Mouse (Mus musculus): ENCODE data around the gene Rrm2. TPM values are rescaled to one million over a fixed set of nuclear protein-coding genes. Genes with fewer than 3 reads are reported as not detected.

Rrm2 gene
- polyA plus RNA-seq, 1 experiment from 2014 or later: 221 TPM

- Histone ChIP-seq H3K36me3 (ENCODE audit: insufficient read depth) (peaks cover 54% of the 10 kb centered on the region), H3K27me3 (ENCODE audit: insufficient read depth, low read length) (no peaks in the 10 kb centered on the region), H3K4me1 (ENCODE audit: insufficient read depth) (no peaks in the 10 kb centered on the region), H3K27ac (ENCODE audit: low read depth) (no peak overlapping the region; the same call in 1 of the 2 replicates), H3K4me3 (ENCODE audit: low read depth, low read length) (peak overlapping the region; percentile 91), H3K4me2 (peak overlapping the region; percentile 86), H3K9me3 (ENCODE audit: low read depth, low read length) (no peaks in the 10 kb centered on the region), H3K9ac (no peak overlapping the region)
- 59% methylated on average over 5 of the region's 5 CpGs for WGBS
- peak; percentile 59 for TF ChIP-seq CTCF (IDR thresholded peaks at IDR 0.05; ENCODE audit: low read depth)
- no peak for ATAC-seq (ENCODE audit: insufficient read depth)
- peak; percentile 65 for DNase-seq
Measured at GRCm38 (mm10) chr12:24710672-24711071, 2.6 kb downstream of the Rrm2 start.

GRCm38 (mm10) chr12:24712396-24712795 lies 4.4 kb downstream of the Rrm2 start:
- no peak overlapping the region for H3K4me3 ChIP-seq (ENCODE audit: low read depth, low read length)
- no peaks in the 10 kb centered on the region for H3K9me3 ChIP-seq (ENCODE audit: low read depth, low read length)
- DNase-seq: no peak
- WGBS: 72% methylated on average over 8 of the region's 8 CpGs
- no peak overlapping the region for H3K4me2 ChIP-seq
- ATAC-seq (ENCODE audit: insufficient read depth): no peak
- peaks cover 54% of the 10 kb centered on the region for H3K36me3 ChIP-seq (ENCODE audit: insufficient read depth)
- H3K9ac ChIP-seq: no peak overlapping the region
- no peaks in the 10 kb centered on the region for H3K27me3 ChIP-seq (ENCODE audit: insufficient read depth, low read length)
- H3K4me1 ChIP-seq (ENCODE audit: insufficient read depth): no peaks in the 10 kb centered on the region
- TF ChIP-seq CTCF (IDR thresholded peaks at IDR 0.05; ENCODE audit: low read depth): no peak
- no peak overlapping the region for H3K27ac ChIP-seq (ENCODE audit: low read depth)

- H3K9me3 ChIP-seq (ENCODE audit: low read depth, low read length): no peaks in the 10 kb centered on the region
- H3K27ac ChIP-seq (ENCODE audit: low read depth): no peak overlapping the region
- no peak overlapping the region for H3K9ac ChIP-seq
- DNase-seq: no peak
- no peak for ATAC-seq (ENCODE audit: insufficient read depth)
- no peak overlapping the region for H3K4me3 ChIP-seq (ENCODE audit: low read depth, low read length)
- WGBS: 71% methylated on average over 5 of the region's 5 CpGs
- H3K27me3 ChIP-seq (ENCODE audit: insufficient read depth, low read length): no peaks in the 10 kb centered on the region
- H3K36me3 ChIP-seq (ENCODE audit: insufficient read depth): peaks cover 50% of the 10 kb centered on the region
- no peaks in the 10 kb centered on the region for H3K4me1 ChIP-seq (ENCODE audit: insufficient read depth)
- no peak for TF ChIP-seq CTCF (IDR thresholded peaks at IDR 0.05; ENCODE audit: low read depth)
- no peak overlapping the region for H3K4me2 ChIP-seq
Measured at GRCm38 (mm10) chr12:24714579-24715255, 6.7 kb downstream of the Rrm2 start.

GRCm38 (mm10) chr12:24715268-24715896 lies 7.3 kb downstream of the Rrm2 start:
- no peaks in the 10 kb centered on the region for H3K9me3 ChIP-seq (ENCODE audit: low read depth, low read length)
- no peak overlapping the region for H3K4me2 ChIP-seq
- no peak overlapping the region for H3K27ac ChIP-seq (ENCODE audit: low read depth)
- no peaks in the 10 kb centered on the region for H3K4me1 ChIP-seq (ENCODE audit: insufficient read depth)
- 0 out of 2 replicates have a peak, but pooled peaks have one; percentile 10 for ATAC-seq (ENCODE audit: insufficient read depth)
- H3K27me3 ChIP-seq (ENCODE audit: insufficient read depth, low read length): no peaks in the 10 kb centered on the region
- H3K9ac ChIP-seq: no peak overlapping the region
- 54% methylated on average over 2 of the region's 2 CpGs for WGBS
- no peak overlapping the region for H3K4me3 ChIP-seq (ENCODE audit: low read depth, low read length)
- no peak for TF ChIP-seq CTCF (IDR thresholded peaks at IDR 0.05; ENCODE audit: low read depth)
- H3K36me3 ChIP-seq (ENCODE audit: insufficient read depth): peaks cover 47% of the 10 kb centered on the region
- no peak for DNase-seq

GRCm38 (mm10) chr12:24716721-24717301 lies 8.8 kb downstream of the Rrm2 start:
- no peak overlapping the region for H3K4me2 ChIP-seq
- WGBS: 41% methylated on average over 4 of the region's 4 CpGs
- peak; percentile 90 for TF ChIP-seq CTCF (IDR thresholded peaks at IDR 0.05; ENCODE audit: low read depth)
- no peak overlapping the region for H3K4me3 ChIP-seq (ENCODE audit: low read depth, low read length)
- DNase-seq (peak; percentile 68), ATAC-seq (ENCODE audit: insufficient read depth) (peak; percentile 58; the same call in 1 of the 2 replicates)
- no peak overlapping the region for H3K9ac ChIP-seq
- H3K27me3 ChIP-seq (ENCODE audit: insufficient read depth, low read length): no peaks in the 10 kb centered on the region
- no peaks in the 10 kb centered on the region for H3K9me3 ChIP-seq (ENCODE audit: low read depth, low read length)
- H3K4me1 ChIP-seq (ENCODE audit: insufficient read depth): no peaks in the 10 kb centered on the region
- H3K27ac ChIP-seq (ENCODE audit: low read depth): no peak overlapping the region
- peaks cover 32% of the 10 kb centered on the region for H3K36me3 ChIP-seq (ENCODE audit: insufficient read depth)

GRCm38 (mm10) chr12:24723434-24723833 lies 15.4 kb downstream of the Rrm2 start:
- peak overlapping the region; percentile 69; the same call in 1 of the 2 replicates for H3K27ac ChIP-seq (ENCODE audit: low read depth)
- H3K9ac ChIP-seq: no peak overlapping the region
- H3K36me3 ChIP-seq (ENCODE audit: insufficient read depth): no peaks in the 10 kb centered on the region
- ATAC-seq (ENCODE audit: insufficient read depth) (no peak), DNase-seq (peak; percentile 26)
- H3K9me3 ChIP-seq (ENCODE audit: low read depth, low read length): peaks cover 5% of the 10 kb centered on the region; the same call in 1 of the 2 replicates
- no peak for TF ChIP-seq CTCF (IDR thresholded peaks at IDR 0.05; ENCODE audit: low read depth)
- 35% methylated on average over 2 of the region's 2 CpGs for WGBS
- H3K27me3 ChIP-seq (ENCODE audit: insufficient read depth, low read length): no peaks in the 10 kb centered on the region
- peaks cover 6% of the 10 kb centered on the region; the same call in 1 of the 2 replicates for H3K4me1 ChIP-seq (ENCODE audit: insufficient read depth)
- H3K4me3 ChIP-seq (ENCODE audit: low read depth, low read length): no peak overlapping the region
- no peak overlapping the region for H3K4me2 ChIP-seq

GRCm38 (mm10) chr12:24723859-24724258 lies 15.8 kb downstream of the Rrm2 start:
- H3K4me2 ChIP-seq: no peak overlapping the region
- H3K4me1 ChIP-seq (ENCODE audit: insufficient read depth): peaks cover 6% of the 10 kb centered on the region; the same call in 1 of the 2 replicates
- no peak for TF ChIP-seq CTCF (IDR thresholded peaks at IDR 0.05; ENCODE audit: low read depth)
- H3K36me3 ChIP-seq (ENCODE audit: insufficient read depth): no peaks in the 10 kb centered on the region
- ATAC-seq (ENCODE audit: insufficient read depth) (peak; percentile 71), DNase-seq (peak; percentile 32)
- no peak overlapping the region for H3K4me3 ChIP-seq (ENCODE audit: low read depth, low read length)
- H3K9me3 ChIP-seq (ENCODE audit: low read depth, low read length): peaks cover 5% of the 10 kb centered on the region; the same call in 1 of the 2 replicates
- H3K27me3 ChIP-seq (ENCODE audit: insufficient read depth, low read length): no peaks in the 10 kb centered on the region
- WGBS: 53% methylated on average over 4 of the region's 4 CpGs
- H3K9ac ChIP-seq: no peak overlapping the region
- peak overlapping the region; percentile 69 for H3K27ac ChIP-seq (ENCODE audit: low read depth)
